Mouse (Mus musculus) regulatory T cell (primary cell): ENCODE results near the gene Phykpl.
"Not testable (repeated sequence)": the region's sequence is repeated elsewhere in the genome, so short reads cannot be mapped to it uniquely, and the experiment has no call there.

ENCODE experiments used
- in situ Hi-C: fragments of 300-600 bp; cut with MboI, MseI; formaldehyde crosslinking; loops from one replicate; pipeline ENCODE4 v1.15.1; 2025; ENCODE audit warnings: high pct_unique_total_duplicates

The Phykpl gene

DNA sequence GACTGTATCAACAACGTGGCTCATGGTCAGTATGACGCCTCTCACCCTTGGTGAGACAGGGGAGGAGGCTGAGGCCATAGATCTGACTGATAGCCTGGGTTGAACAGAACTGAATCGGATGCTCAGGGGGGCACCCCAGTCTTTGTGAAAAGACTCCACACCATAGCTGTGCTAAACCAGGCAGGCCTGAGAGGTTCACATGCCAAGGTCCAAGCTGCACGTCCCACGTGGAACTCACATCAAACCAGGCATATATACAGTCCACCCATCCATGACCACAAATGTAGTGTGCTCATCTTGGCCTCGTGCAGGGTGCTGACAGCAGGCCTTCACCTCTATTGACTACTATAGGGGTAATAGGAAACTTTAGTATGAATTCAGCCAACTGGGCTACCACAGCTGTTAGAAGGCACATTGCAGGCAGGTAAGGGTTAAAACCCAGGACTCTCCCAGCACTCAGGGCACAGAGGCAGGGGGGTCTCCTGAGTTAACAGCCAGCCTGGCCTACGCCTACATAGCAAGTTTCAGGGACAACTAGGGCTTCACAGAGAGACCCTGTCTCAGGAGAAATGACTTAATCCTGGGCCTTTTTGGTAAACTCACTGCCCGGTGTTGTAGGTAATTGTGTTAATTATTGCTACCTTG is 1.2 kb downstream of the Phykpl start:
- in situ Hi-C loops = no loop called here

DNA sequence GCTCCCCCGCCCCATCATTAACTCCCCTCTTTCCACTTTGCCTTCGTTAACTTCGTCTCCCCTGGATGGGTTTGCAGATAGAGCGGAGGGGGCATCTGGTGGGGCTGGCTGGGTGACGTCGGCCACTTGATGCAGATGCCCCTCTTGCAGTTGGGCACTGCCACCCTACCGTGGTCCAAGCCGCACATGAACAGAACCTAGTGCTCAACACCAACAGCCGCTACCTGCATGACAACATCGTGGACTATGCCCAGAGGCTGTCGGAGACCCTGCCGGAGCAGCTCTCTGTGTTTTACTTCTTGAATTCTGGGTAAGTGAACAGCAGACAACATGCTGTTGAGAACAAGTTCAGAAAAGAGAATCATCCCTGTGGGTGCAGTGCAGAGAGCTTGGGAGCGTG is 1.9 kb downstream of the Phykpl start:
- in situ Hi-C loops = no loop called here

DNA sequence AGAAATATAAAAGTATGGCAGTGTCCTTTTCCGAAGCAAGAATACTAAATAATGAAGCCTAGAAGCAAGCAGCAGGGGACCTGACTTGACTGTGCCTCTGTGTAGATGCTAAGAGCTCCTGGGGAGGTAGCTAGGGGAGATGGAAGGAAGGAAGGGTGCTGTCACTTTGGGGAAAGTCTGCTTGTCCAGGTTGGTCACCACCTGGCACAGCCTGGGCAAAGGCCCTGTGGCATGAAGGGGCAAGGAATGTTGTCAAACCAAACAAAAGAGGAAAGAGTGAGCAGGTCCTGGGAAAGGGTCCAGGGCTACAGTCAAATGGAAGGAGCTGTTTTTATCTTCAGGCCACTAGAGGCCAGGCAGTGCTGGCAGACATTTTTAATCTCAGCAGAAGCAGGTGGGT is 2.5 kb downstream of the Phykpl start:
- in situ Hi-C loops = no loop called here

- in situ Hi-C loops = no loop called here
These were observed 4.3 kb downstream of the Phykpl start for GRCm38 (mm10) chr11:51588833-51589232.

GRCm38 (mm10) chr11:51590002-51590401 is 5.4 kb downstream of the Phykpl start:
- in situ Hi-C loops = no loop called here

DNA sequence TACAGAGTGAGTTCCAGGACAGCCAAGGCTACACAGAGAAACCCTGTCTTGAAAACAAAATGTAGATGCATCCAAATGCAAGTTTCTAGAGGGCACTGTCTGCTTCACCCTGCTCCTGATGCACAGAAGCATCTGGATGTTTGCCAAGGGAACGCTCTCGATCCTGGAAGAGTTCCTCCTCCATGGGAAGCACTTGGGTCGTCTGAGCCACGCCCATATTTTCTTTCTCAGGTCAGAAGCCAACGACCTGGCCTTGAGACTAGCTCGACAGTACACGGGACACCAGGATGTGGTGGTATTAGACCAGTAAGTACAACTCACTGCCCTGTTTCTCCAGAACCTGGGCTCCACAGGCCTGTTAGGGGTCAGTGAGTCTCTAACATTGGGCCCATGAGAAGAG is 6.6 kb downstream of the Phykpl start:
- in situ Hi-C loops = no loop called here

- in situ Hi-C loops = no loop called here
These were observed 7.4 kb downstream of the Phykpl start for GRCm38 (mm10) chr11:51591915-51592314.

DNA sequence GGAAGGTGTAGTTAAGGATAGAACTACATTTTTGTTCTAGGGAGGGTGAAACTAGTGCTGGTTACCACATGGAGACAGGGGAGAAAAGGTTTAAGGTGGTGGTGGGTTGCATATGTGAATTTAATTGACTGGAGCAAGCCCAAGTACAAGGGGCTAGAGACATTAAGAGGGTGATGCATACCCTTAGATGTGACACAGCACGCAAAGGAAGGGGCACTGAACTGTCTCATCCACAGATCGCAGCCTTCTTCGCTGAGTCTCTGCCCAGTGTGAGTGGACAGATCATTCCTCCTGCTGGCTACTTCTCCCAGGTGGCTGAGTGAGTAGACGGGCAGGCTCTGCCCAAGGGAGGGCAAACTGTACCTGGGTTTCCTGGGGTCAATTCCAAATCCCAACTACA is 8.8 kb downstream of the Phykpl start:
- in situ Hi-C loops = no loop called here

- in situ Hi-C loops = no loop called here
These were observed 9.3 kb downstream of the Phykpl start for GRCm38 (mm10) chr11:51593849-51594248.

DNA sequence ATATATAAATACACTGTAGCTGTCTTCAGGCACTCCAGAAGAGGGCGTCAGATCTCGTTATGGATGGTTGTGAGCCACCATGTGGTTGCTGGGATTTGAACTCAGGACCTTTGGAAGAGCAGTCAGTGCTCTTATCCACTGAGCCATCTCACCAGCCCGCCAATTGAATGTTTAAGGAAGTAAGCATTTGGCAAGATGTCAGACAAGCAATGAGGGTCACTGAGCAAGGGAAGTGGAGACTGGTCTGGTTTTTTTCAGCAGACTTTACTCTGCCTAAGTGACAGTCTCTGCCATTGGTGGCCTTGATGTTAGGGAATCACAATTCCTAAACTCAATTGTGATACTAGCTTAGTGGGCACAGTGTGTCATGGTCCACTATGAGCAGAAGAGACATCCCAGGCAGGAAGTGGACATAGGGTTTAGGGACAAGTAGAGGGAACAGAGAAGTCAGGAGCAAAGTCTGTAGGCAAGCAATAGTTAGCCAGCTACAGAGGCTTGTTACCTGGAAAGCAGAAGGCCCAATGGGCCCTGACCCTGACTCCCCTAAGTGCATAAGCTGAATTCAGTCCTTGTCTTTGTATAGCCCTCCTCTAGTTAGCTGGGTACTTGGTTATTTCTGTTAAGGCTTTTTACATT is 10.3 kb downstream of the Phykpl start:
- in situ Hi-C loops = no loop called here

DNA sequence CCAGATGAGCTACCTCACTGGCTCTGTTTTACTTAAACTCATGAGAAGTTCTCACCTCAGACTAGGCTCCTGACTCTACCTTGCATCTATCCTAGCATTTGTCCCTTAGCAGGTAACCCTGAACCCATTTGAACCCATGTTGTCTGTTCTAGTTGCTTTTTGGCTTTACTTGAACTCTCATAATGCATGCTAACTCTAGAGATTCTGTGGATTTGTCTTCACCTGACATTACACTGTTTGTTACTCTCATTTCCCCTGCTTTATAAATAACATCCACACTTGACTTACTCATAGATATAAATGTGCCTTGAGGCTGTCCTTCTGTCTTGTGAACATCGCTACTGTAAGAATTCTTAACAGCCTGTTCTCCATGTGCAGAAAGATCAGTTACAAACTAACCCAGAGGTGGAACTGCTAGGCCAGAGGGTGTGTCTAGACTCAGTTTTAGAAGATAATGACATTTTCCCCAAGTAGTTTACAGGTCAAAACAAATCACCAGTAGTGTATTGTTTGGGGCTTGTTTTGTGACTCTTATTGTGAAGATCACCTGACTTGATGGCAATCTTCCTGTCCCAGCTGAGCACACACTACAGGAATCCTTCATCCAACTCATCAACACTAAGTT is 11.0 kb downstream of the Phykpl start:
- in situ Hi-C loops = no loop called here

- in situ Hi-C loops = no loop called here
These were observed 13.0 kb downstream of the Phykpl start for GRCm38 (mm10) chr11:51597553-51597952.

DNA sequence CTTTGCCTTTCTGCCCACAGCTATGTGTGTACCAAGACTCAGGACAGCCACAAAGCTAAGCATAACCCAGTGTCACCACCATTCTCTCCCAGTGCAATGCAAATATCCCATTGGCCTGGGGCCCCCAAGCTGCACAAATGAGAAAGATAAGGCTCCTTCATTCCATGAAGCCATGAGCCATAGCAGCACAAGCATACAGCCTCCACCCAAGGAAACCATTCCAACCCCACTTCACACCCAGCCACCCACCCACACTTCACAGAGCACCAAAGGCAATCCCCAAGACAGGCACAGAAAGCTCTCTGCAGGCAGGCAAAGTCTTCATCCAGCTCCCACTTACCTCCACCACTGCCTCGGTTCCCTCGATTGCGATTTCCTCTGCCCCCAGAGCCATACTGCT is 17.7 kb downstream of the Phykpl start:
- in situ Hi-C loops = no loop called here

DNA sequence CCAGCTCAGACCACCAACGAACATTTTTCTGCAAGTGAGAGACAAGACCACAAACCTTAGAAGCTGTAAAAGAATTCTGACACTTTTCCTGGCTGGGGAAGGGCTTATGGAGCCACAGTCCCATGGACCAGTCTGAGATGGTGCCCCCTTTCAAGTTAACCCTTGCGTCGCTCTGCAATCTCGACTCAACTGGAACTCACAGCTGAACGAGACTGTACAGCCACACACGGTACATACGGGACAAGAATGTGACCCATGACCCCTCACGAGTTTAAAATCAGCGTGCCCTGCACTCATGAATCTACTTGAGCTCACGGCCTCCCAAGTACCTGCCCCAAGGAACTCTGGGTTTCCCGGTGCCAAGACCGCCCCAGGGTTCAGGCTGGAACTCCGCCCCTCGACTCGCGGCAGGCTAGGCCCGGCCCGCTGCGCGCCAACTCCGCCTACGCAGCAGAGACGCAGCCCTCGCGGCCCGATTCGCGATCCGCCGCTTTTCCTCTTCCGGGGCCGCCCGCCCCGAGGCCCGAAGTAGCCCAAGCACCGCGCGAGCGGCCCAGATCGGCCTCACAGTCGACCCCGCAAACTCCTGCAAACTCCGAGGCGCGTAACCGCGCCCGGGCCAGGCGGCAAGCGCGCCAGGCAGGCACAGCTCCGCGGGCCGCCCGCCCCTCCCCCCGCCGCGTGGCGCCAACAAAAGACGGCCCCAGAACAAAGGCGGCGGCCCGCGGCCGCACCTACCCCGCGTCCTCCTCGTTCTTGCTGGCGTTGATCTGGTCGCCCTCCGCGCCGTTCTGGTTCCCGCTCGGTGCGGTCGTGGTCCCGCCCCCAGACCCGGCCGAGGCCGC is 21.3 kb downstream of the Phykpl start:
- in situ Hi-C loops = no loop called here

DNA sequence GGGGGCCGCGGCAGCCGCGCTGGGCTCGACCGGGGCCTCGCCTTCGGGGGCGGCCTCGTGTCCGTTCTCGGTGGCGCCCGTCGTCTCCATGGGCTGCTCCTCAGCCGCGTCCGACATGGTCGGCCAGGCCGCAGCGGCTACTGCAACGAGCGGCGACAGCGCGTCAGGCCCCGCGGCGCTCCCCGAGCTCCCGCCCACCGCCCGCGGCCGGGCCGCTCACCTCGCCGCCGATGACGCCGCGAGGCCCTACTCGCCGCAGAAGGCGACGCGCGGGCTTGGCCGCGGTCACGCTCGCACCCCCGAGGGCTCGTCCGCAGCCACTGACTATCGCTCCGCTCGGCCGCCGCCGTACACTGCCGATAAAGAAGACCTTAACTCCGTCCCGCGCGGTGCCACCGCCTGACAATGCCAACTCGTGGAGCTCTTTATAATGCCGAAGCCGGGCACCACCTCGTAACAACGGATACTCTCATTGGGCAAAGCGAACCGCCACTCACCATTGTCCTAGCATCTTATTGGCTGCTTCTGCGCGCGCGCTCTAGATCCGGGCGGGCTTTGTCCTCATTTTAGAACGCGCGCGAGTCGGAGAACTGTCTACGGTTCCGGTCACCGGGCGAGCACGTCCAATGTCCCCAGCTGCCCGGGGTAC is 22.0 kb downstream of the Phykpl start, which contains the start of gene Hnrnpab:
TSS of gene Hnrnpab (minus strand) at position 401 of the 649 bp plus-strand sequence.
- in situ Hi-C loops = no loop called here

DNA sequence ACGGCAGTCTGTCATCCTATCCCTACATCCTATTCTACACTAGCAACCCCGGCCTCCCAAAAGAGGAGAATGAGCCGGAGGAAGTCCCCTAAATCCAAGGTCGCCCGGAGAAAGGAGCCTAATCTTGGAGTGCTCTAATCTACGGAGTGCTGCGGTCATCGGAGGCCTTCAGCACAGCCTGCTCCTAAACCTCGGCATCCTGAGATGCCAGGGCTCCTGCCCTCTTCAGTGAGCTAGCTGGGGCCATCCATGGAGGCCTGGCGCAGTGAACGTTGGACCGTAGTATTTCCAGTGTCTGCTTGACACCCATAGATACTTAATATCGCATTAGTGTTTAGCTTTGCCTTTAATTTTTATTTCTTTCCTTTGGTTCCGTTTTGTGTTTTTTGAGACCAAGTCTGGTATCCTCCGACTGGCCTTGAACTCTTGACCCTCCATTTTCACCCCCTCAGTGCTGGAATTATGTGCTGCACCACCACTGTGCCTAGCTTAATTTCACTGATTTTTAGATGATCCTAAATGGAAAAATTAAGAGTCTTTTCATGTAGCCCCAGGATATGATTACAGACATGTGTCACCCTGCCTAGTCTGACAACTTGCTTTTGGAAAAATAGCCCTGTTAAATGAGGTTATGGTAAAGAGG is 22.7 kb downstream of the Phykpl start:
- in situ Hi-C loops = no loop called here

- in situ Hi-C loops = no loop called here
These were observed 24.8 kb downstream of the Phykpl start for GRCm38 (mm10) chr11:51609266-51609909.

DNA sequence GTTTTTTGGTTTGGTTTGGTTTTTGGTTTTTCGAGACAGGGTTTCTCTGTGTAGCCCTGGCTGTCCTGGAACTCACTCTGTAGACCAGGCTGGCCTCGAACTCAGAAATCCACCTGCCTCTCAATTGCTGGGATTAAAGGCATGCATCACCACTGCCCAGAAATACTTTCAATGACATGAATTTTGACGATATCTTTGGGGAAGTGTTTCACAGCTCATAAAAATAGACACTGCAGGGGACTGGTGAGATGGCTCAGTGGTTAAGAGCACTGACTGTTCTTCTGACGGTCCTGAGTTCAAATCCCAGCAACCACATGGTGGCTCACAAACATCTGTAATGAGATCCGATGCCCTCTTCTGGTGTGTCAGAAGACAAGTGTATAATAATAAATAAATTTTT is 25.4 kb downstream of the Phykpl start:
- in situ Hi-C loops = not testable (repeated sequence)

- in situ Hi-C loops = no loop called here
These were observed 29.7 kb downstream of the Phykpl start for GRCm38 (mm10) chr11:51614256-51614655.

DNA sequence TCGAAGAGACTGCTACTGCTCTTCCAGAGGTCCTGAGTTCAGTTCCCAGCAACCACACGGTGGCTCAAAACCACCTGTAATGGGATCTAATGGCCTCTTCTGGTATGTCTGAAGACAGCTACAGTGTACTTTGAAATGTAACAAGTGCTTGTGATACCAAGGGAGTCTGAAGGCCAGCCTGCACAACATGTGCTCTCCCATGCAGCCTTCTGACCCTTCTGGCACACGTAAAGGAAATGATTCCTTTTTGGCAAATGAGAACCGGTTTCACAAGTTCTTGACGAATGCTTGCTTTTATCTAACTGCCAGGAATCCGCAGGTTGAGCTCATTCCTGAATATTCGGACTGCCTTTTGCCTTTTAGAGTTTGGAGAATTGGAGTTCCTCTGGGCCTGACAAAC is 30.6 kb downstream of the Phykpl start:
- in situ Hi-C loops = loop anchor here (5.0 kb wide), 1 partner anchor 67 kb away; no protein-coding TSS in a partner anchor

DNA sequence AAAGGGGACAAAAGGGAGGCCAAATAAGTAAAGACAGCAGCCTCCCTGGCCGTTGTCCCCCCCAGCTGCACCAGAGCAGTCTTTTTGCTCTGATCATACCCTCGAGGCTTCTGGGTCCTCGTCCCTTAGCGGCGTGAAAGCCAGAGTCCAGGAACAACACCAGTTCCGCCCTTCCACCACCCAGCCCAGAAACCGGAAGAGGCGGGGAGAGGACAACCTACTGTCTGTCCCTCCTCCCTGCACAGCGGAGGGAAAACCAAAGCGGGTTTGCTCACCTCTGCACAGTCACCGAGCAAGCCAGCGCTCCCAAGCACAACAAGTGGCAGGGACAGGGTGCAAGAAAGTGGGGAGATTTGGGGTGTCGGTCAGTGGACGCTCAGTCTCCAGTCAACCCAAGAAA is 31.0 kb downstream of the Phykpl start:
- in situ Hi-C loops = loop anchor here (5.0 kb wide), 1 partner anchor 67 kb away; no protein-coding TSS in a partner anchor
